Mouse (Mus musculus): ENCODE measurements around the gene Gm49352.
"Not testable (repeated sequence)": the region's sequence is repeated elsewhere in the genome, so short reads cannot be mapped to it uniquely, and the experiment has no call there.

Gm49352 gene

DNA sequence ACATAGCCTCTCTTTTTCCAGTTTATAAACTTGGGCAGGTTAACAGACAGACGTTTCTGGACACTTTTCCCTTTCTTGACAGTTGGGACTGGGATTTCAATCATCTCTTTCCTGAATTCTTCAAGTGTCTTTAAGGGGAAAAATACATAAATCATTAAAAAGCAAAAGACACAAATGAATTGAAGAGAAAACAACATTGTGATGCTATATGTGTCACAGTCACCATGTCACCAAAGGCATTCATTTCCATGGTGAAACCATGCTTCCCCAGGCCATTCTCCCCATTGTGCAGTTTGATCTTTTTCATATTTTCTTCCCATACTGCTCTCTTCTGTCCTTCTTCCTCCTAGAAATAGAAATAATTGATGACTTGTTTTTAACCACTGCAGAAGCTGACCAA is at the start of gene Gm49352:
Gene Gm49352, minus strand, starts transcription at position 101 of the 400 bp plus-strand sequence.
- in situ Hi-C loops (cut with MboI), result not testable (repeated sequence)

DNA sequence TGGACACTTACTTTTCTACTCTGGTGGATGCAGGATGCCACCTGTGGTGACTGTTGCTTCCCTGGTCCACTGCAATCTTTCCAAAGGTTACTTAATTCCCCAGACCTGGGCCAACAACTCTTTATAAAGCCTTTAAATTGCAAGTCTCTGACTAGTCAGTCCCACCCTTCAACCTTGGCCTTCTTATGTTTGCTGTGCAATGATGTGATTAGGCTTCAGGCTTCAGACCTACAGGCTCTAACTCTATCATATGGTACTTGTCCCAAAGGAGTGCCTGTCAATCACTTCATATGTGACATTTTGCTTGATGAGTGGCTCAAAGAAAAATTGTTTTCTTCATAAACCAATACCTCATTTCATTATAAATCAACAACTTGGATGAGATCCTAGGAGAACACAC is 2.1 kb upstream of the Gm49352 start, which contains the start of gene Cts3:
Gene Cts3, minus strand, starts transcription at position 101 of the 400 bp plus-strand sequence.
- in situ Hi-C loops (cut with MboI), result no loop called here

DNA sequence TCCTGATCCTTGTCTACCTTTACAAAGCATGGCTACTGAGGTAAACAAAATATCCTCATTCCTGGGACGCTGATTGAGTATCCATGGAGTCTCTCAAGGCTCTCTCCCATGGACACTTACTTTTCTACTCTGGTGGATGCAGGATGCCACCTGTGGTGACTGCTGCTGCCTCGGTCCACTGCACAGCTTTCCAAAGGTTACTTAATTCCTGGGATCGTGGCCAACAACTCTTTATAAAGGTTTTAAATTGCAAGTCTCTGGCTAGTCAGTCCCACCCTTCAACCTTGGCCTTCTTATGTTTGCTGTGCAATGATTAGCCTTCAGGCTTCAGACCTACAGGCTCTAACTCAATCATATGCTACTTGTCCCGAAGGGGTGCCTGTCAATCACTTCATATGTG is 26.3 kb downstream of the Gm49352 start, which contains the start of gene Ctsm:
Gene Ctsm, minus strand, starts transcription at position 209 of the 400 bp plus-strand sequence.
- in situ Hi-C loops (cut with MboI), result no loop called here
